Mouse (Mus musculus) urinary bladder, postnatal 25 days (tissue): ENCODE data around the gene Lrp4.
"Not testable (repeated sequence)": the region's sequence is repeated elsewhere in the genome, so short reads cannot be mapped to it uniquely, and the experiment has no call there.

ENCODE experiments used
- DNase-seq: peaks from one replicate; pipeline ENCODE4 v3.0.0; 2022; ENCODE audit warnings: low spot score

The Lrp4 gene

DNA sequence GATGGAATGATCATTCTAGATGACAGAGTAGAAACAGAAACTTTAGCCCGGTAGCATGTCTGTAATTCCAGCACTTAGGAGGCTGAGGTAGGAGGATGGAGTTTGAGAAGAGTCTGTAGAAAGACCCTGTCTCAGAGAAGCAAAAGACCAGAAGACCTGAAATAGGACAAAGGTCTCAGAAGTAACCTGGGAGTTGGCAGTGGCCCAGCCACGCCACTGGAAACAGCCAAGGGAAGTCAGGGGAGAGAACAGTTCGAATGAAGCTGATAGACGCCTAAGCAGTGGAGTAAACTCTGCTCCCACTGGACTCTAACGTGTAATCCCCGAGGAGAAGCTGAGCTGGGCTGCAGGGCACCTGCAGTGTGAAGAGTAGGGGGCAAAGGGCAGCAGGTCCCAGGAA, 27.9 kb downstream of the Lrp4 start:
- DNase-seq, result no peak

DNA sequence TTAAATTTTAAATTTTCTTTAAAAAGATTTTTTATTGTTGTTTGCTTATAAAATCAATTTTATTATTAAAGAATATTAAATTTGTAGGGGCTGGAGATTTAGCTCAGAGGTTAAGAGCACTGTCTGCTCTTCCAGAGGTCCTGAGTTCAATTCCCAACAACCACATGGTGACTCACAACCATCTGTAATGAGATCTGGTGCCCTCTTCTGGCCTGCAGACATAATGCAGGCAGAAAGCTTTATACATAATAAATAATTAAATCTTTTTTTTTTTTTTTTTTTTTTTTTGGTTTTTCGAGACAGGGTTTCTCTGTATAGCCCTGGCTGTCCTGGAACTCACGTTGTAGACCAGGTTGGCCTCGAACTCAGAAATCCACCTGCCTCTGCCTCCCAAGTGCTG, 30.0 kb downstream of the Lrp4 start:
- not testable (repeated sequence) for DNase-seq

DNA sequence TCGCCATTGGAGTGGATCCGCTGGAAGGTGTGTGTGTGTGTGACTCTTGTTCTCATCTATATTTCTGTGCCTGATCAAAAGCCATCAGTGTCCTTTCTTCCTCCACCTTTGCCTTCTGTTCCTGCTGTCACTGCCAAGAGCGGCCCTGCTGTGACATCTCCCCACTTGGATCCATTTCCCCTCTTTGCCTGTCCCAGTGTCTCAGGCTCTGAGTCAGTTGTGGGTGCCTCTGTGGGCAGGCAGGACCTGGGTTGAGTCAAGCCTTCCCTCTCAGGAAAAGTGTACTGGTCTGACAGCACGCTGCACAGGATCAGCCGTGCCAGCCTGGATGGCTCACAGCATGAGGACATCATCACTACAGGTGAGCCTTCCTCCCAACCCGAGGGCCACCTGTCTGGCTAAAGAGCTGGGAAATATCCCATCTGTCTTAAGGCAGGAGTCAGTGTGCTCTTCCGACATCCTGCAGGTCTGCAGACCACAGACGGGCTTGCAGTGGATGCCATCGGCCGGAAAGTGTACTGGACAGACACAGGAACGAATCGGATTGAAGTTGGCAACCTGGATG, 34.8 kb downstream of the Lrp4 start:
- no peak for DNase-seq

- no peak for DNase-seq
Observed at GRCm38 (mm10) chr2:91493981-91494380, 36.7 kb downstream of the Lrp4 start.

DNA sequence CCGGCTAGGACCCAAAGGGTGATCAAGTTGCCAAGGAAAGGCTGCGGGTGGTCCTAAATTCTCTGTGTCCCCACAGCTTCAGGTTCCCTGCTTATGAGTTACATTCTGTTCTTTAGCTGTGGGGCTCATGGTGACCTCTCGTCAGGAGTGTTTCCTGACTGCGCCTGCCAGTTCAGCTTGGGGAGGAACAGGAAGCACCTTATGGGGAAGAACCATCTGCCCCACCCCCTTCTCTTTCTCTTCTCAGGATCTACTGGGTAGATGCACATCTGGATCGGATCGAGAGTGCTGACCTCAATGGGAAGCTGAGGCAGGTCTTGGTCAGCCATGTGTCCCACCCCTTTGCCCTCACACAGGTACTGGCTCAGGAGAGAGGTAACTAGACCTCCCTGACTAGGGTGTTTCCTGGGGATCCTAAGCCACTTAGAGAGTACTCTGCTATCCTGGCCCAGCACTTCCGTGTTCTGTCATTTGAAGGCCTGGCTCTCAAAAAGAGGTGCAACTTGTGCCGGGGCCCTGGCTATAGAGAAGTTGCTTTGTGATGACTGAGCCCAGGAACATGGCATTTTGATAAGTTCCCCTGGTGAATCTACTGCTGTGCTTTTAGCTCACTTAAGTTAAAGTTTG, 40.9 kb downstream of the Lrp4 start:
- no peak for DNase-seq

GRCm38 (mm10) chr2:91508076-91508475, 50.8 kb downstream of the Lrp4 start:
- no peak for DNase-seq

DNA sequence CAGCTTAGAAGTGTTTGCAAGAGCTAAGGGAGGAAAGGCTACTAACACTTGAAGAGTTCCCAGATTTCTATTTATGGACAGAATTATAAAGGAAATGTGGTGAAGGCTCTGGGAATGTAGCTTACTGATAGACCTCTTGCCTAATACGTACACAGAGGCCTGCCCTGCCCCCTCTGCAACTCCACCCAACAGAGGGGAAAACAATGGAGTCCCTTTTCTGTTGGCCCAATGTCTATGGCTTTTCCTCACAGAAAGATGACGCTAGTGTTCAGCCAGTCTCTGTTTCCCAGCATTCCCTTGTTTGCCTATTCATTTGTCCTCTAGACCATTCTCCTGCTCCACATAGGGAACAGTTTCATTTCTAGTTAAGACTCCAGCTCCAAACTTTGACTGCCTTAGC, 59.9 kb downstream of the Lrp4 start:
- DNase-seq, result no peak

GRCm38 (mm10) chr2:91526294-91527146, 69.2 kb downstream of the Lrp4 start, which contains the start of gene Ckap5:
Gene Ckap5, plus strand, starts transcription at chr2:91526762.
- DNase-seq, result peak; percentile 86

- no peak for DNase-seq
Observed at GRCm38 (mm10) chr2:91527147-91527486, 69.8 kb downstream of the Lrp4 start.

GRCm38 (mm10) chr2:91537588-91538205, 80.4 kb downstream of the Lrp4 start:
- peak; percentile 81 for DNase-seq
